Mouse (Mus musculus): ENCODE results near the gene Tlx3. TPM values are rescaled to one million over a fixed set of nuclear protein-coding genes. Genes with fewer than 3 reads are reported as not detected.

Gene Tlx3
- polyA plus RNA-seq, 1 experiment from 2014 or later, result not detected

DNA sequence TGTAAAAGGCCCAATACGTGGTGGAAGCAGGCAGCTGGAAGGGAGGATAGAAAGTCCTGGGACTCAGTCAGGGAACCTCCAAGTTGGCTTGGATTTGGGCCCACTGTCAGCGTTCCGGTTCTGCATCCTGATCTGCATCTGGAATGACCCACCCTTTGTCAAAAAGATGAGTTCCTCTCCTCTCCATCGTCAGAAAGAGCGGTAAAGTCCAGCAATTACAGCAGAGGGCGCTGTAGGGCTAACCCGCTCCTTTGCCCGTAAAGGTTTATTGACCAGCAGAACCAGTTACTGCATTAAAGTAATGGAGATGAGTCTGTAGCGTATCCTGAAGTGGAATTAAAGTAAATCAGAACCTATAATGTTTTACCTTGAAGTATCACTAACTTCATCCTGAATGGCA is 32.9 kb downstream of the Tlx3 start:
- Histone ChIP-seq H3K36me3 (replicated peaks; ENCODE audit: insufficient read depth, low read length) (no peaks in the 10 kb centered on the region), H3K4me1 (ENCODE audit: insufficient read depth) (no peaks in the 10 kb centered on the region), H3K4me2 (ENCODE audit: low read depth, low read length) (no peak overlapping the region), H3K27me3 (ENCODE audit: insufficient read depth, low read length) (no peaks in the 10 kb centered on the region), H3K4me3 (ENCODE audit: low read depth, low read length) (no peak overlapping the region), H3K27ac (ENCODE audit: low read depth) (no peak overlapping the region), H3K9ac (replicated peaks) (no peak overlapping the region), H3K9me3 (ENCODE audit: low read length) (no peaks in the 10 kb centered on the region)
- DNase-seq, result peak; percentile 67
- ATAC-seq, result no peak
- WGBS (ENCODE audit: insufficient replicate concordance), result 12% methylated on average over 9 of the region's 9 CpGs
- TF ChIP-seq CTCF (IDR thresholded peaks at IDR 0.05; ENCODE audit: low read depth) (peak; percentile 80), EP300 (IDR thresholded peaks at IDR 0.05; ENCODE audit: low read depth) (no peak)

DNA sequence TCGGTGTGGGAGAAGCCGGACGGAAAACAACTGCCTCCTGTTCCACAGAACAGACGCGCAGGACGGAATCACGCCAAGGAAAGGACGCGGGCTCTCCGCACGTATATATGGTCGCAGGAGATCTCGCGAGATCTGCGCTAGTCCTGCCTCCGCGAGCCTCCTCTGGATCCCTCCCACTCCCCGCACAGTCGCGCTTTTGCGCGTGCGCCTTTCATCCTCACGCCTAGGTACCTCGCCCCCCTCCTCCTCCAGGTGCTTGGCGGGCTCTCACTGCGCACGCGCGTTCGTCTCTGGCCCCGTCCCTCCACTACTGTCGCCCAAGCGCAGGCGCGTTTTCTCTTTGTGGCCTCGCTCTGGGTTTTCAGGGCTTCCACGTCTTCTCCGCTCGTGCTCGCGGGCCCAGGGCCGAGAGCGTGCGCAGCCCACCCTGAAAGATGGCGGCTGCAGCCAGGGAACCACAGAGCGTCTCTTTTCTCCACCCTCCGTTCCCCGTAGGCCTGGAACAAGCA is 40.3 kb downstream of the Tlx3 start, which contains the start of gene Npm1:
Npm1 (minus strand) TSS at position 209 of the 509 bp plus-strand sequence.
- no peaks in the 10 kb centered on the region for H3K27me3 ChIP-seq (ENCODE audit: insufficient read depth, low read length)
- DNase-seq, result peak; percentile 98
- TF ChIP-seq CTCF (IDR thresholded peaks at IDR 0.05; ENCODE audit: low read depth), result no peak
- TF ChIP-seq EP300 (IDR thresholded peaks at IDR 0.05; ENCODE audit: low read depth), result no peak; the same call in 1 of the 2 replicates

DNA sequence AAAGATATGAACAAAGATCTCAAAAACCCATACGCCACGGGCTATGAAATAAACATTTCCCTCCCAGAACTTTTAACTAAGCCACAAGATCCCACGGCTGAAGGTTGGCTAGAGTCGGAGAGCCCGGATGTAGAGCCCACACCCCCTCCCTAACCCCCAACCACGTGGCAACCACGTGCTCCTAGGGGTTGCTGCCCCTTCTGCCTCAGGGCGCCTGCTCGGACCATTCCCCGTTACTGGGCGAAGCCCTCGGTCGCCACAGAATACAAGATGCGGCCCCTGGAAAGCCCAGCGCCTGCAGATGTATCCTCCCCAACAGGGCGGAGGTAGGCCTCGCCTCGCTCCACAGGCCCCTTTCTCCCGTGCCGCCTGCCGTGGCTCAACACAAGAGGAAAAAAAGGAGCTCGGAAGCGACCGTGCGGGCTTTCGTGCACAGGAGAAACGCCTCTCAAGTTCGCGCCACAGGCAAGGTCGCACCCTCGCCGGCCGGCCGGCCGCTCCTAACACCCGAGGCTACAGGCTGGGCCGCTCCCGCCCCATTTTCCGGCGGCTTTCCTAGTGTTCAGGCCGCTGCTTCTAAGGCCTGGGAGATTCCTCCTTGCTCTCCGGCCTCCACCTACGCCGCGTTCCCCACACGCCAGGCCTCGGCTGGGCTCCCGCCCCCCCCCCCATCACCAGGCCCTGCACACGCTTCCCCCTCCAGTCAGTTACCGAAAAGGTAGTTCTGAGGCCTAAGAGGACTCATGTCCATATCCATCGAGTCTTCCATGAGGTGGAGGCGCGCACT is 41.0 kb downstream of the Tlx3 start:
- peak overlapping the region; percentile 89 for H3K4me3 ChIP-seq (ENCODE audit: low read depth, low read length)

More for the DNA sequence above, 40.3 kb downstream of the Tlx3 start, which contains the start of gene Npm1:
- 4% methylated on average over 47 of the region's 49 CpGs for WGBS (ENCODE audit: insufficient replicate concordance)
- Histone ChIP-seq H3K9ac (replicated peaks) (peak within 1 kb of the TSS; percentile 84), H3K36me3 (replicated peaks; ENCODE audit: insufficient read depth, low read length) (peaks cover 26% of the 10 kb centered on the region), H3K27ac (ENCODE audit: low read depth) (peak within 1 kb of the TSS; percentile 83), H3K4me3 (ENCODE audit: low read depth, low read length) (peak within 1 kb of the TSS; percentile 89), H3K4me2 (ENCODE audit: low read depth, low read length) (peak within 1 kb of the TSS; percentile 97), H3K9me3 (ENCODE audit: low read length) (no peaks in the 10 kb centered on the region), H3K4me1 (ENCODE audit: insufficient read depth) (peaks cover 10% of the 10 kb centered on the region)
- ATAC-seq, result peak; percentile 98

DNA sequence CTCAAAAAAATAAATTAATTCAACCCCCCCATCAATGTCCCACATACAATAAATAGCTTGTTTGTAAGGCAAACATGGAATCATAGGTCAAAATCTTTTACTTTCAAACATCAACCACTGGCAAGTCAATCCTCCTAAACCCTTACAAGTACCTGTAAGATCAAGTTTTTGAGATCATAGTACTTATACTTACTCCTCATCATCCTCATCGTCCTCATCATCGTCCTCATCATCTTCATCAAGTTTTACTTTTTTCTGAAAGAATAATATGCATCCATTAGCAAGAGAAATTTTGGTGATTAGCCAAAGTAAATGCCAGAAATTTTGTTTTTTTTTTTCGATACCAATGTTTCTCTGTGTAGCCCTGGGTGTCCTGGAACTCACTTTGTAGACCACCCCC is 43.6 kb downstream of the Tlx3 start:
- Histone ChIP-seq H3K4me3 (ENCODE audit: low read depth, low read length) (no peak overlapping the region), H3K4me1 (ENCODE audit: insufficient read depth) (peaks cover 10% of the 10 kb centered on the region), H3K36me3 (replicated peaks; ENCODE audit: insufficient read depth, low read length) (peaks cover 54% of the 10 kb centered on the region), H3K27ac (ENCODE audit: low read depth) (no peak overlapping the region), H3K27me3 (ENCODE audit: insufficient read depth, low read length) (no peaks in the 10 kb centered on the region), H3K4me2 (ENCODE audit: low read depth, low read length) (no peak overlapping the region), H3K9me3 (ENCODE audit: low read length) (no peaks in the 10 kb centered on the region), H3K9ac (replicated peaks) (no peak overlapping the region)
- no peak for TF ChIP-seq EP300 (IDR thresholded peaks at IDR 0.05; ENCODE audit: low read depth)
- TF ChIP-seq CTCF (IDR thresholded peaks at IDR 0.05; ENCODE audit: low read depth), result no peak
- no peak for DNase-seq
- WGBS (ENCODE audit: insufficient replicate concordance), result 85% methylated on average over 3 of the region's 3 CpGs
- ATAC-seq, result no peak

More for the DNA sequence above, 41.0 kb downstream of the Tlx3 start:
- H3K4me1 ChIP-seq (ENCODE audit: insufficient read depth), result peaks cover 10% of the 10 kb centered on the region
- H3K27me3 ChIP-seq (ENCODE audit: insufficient read depth, low read length), result no peaks in the 10 kb centered on the region
- peak overlapping the region; percentile 83 for H3K27ac ChIP-seq (ENCODE audit: low read depth)
- no peaks in the 10 kb centered on the region for H3K9me3 ChIP-seq (ENCODE audit: low read length)
- H3K36me3 ChIP-seq (replicated peaks; ENCODE audit: insufficient read depth, low read length), result peaks cover 32% of the 10 kb centered on the region
- DNase-seq (peak; percentile 79), ATAC-seq (peak; percentile 52)
- peak; percentile 36; the same call in 1 of the 2 replicates for TF ChIP-seq EP300 (IDR thresholded peaks at IDR 0.05; ENCODE audit: low read depth)
- no peak for TF ChIP-seq CTCF (IDR thresholded peaks at IDR 0.05; ENCODE audit: low read depth)
- 3% methylated on average over 49 of the region's 53 CpGs for WGBS (ENCODE audit: insufficient replicate concordance)
- H3K9ac ChIP-seq (replicated peaks), result peak overlapping the region; percentile 84
- H3K4me2 ChIP-seq (ENCODE audit: low read depth, low read length), result peak overlapping the region; percentile 97

DNA sequence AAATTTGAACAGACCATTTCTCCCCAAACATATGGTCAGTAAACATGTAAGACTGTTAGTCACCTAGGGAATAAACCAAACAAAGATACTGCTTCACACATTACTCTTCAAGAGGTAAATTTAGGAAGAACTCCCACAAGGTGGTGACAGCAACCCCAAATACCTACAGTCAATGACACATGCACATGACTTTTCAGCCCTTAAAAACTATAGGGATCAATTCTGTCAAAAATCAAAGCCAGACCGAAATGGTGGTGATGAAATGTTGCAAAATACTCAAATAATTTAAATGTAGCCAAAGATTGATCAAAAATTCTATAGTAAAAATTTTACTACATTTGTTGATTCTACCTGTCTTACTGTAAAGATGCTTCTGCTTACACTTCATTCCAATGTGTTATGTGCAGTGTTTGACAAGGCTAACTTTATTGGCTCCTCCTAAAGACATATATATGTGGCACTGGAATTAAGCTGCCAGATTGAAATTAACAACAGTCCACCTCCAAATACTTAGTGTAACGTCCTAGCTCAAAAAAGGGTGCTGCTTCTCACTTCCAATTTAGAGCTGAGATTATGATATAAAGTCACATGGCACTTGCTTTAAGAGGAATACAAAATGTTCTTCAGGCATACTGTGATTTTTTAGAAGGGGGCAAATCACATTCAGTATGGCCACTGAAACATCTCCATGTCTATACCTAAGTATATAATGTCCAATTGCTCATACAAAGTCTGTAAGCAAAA is 45.8 kb downstream of the Tlx3 start:
- Histone ChIP-seq H3K36me3 (replicated peaks; ENCODE audit: insufficient read depth, low read length) (peaks cover 70% of the 10 kb centered on the region), H3K9me3 (ENCODE audit: low read length) (no peaks in the 10 kb centered on the region), H3K4me2 (ENCODE audit: low read depth, low read length) (no peak overlapping the region), H3K9ac (replicated peaks) (no peak overlapping the region), H3K27me3 (ENCODE audit: insufficient read depth, low read length) (no peaks in the 10 kb centered on the region), H3K4me3 (ENCODE audit: low read depth, low read length) (no peak overlapping the region), H3K4me1 (ENCODE audit: insufficient read depth) (peaks cover 4% of the 10 kb centered on the region; the same call in 1 of the 2 replicates), H3K27ac (ENCODE audit: low read depth) (no peak overlapping the region)
- 74% methylated on average over 2 of the region's 2 CpGs for WGBS (ENCODE audit: insufficient replicate concordance)
- DNase-seq (no peak), ATAC-seq (no peak)
- TF ChIP-seq CTCF (IDR thresholded peaks at IDR 0.05; ENCODE audit: low read depth) (no peak), EP300 (IDR thresholded peaks at IDR 0.05; ENCODE audit: low read depth) (no peak)

Data from liver, postnatal 0 days (tissue).